Mouse (Mus musculus) kidney, embryonic 15.5 days (tissue): Measurements from ENCODE around the gene Nme3. TPM values are rescaled to one million over a fixed set of nuclear protein-coding genes. Genes with fewer than 3 reads are reported as not detected.

Experiments
- ATAC-seq: fragments of 200-750 bp; cut with Nextera tagmentation; replicated peaks from 2 replicates; pipeline ENCODE4 v1.8.0; 2017; ENCODE audit warnings: moderate TSS enrichment; ENCODE audit not compliant: low FRiP score
- H3K27ac ChIP-seq: fragments of 300-500 bp; sonication (generic); 2 replicates; pipeline ENCODE4 v1.5.1; 2015; ENCODE audit warnings: mild to moderate bottlenecking, inconsistent platforms
- H3K27me3 ChIP-seq: fragments of 300-500 bp; sonication (generic); 2 replicates; pipeline ENCODE4 v1.6.1; 2015; ENCODE audit warnings: inconsistent platforms
- H3K36me3 ChIP-seq: fragments of 300-500 bp; sonication (generic); 2 replicates; pipeline ENCODE4 v1.6.1; 2015; ENCODE audit warnings: inconsistent platforms
- H3K4me1 ChIP-seq: fragments of 300-500 bp; sonication (generic); 2 replicates; pipeline ENCODE4 v1.6.1; 2015; ENCODE audit warnings: inconsistent platforms
- H3K4me2 ChIP-seq: fragments of 300-500 bp; sonication (generic); 2 replicates; pipeline ENCODE4 v1.6.1; 2015; ENCODE audit warnings: moderate library complexity, mild to moderate bottlenecking, inconsistent platforms
- H3K4me3 ChIP-seq: fragments of 300-500 bp; sonication (generic); replicated peaks from 2 replicates; pipeline ENCODE4 v1.5.1; 2015; ENCODE audit warnings: mild to moderate bottlenecking, inconsistent platforms
- H3K9ac ChIP-seq: fragments of 300-500 bp; sonication (generic); 2 replicates; pipeline ENCODE4 v1.6.1; 2015; ENCODE audit warnings: mild to moderate bottlenecking, inconsistent platforms
- H3K9me3 ChIP-seq: fragments of 300-500 bp; sonication (generic); replicated peaks from 2 replicates; pipeline ENCODE4 v1.6.1; 2016; ENCODE audit warnings: inconsistent platforms
- WGBS: fragments of 180-500 bp; shearing (Covaris S2); methylation state at CpG from one replicate; pipeline ENCODE4 v1.1.7; 2015; ENCODE audit warnings: mixed read lengths; 5-methylcytosine and 5-hydroxymethylcytosine counted together
- polyA plus RNA-seq: library from polyadenylated mRNA; unstranded; fragments of >200 nt; fragmentation: Nextera tagmentation; extraction: Ambion mirVana; gene quantifications from 2 replicates; pipeline ENCODE4 v1.2.1, GENCODE M21; 2015

Nme3 gene
- polyA plus RNA-seq, 1 experiment from 2014 or later: 77.2 TPM

- Histone ChIP-seq H3K27ac (no peak overlapping the region), H3K9ac (peak overlapping the region; percentile 75)
- 24% methylated on average over 22 of the region's 22 CpGs for WGBS
Measured at GRCm38 (mm10) chr17:24885356-24886133, 10.8 kb upstream of the Nme3 start.

GRCm38 (mm10) chr17:24886134-24886931 is 10.0 kb upstream of the Nme3 start, which contains the start of the genes Nubp2 and Spsb3:
Gene Nubp2, minus strand, starts transcription at chr17:24886349.
Gene Spsb3, plus strand, starts transcription at chr17:24886643.
- peak; percentile 96 for ATAC-seq
- H3K4me2 ChIP-seq: peak within 1 kb of the TSS; percentile 92
- H3K4me3 ChIP-seq: peak within 1 kb of the TSS; percentile 95
- no peaks in the 10 kb centered on the region for H3K27me3 ChIP-seq
- peaks cover 50% of the 10 kb centered on the region for H3K36me3 ChIP-seq
- peak within 1 kb of the TSS; percentile 81 for H3K27ac ChIP-seq
- H3K4me1 ChIP-seq: peaks cover 35% of the 10 kb centered on the region
- under 1% methylated on average over 69 of the region's 69 CpGs for WGBS
- H3K9me3 ChIP-seq: no peaks in the 10 kb centered on the region
- peak within 1 kb of the TSS; percentile 83 for H3K9ac ChIP-seq

More at GRCm38 (mm10) chr17:24885356-24886133, 10.8 kb upstream of the Nme3 start:
- Histone ChIP-seq H3K36me3 (peaks cover 42% of the 10 kb centered on the region), H3K27me3 (no peaks in the 10 kb centered on the region), H3K4me1 (peaks cover 36% of the 10 kb centered on the region), H3K9me3 (no peaks in the 10 kb centered on the region), H3K4me3 (peak overlapping the region; percentile 95), H3K4me2 (peak overlapping the region; percentile 92)
- no peak for ATAC-seq

- under 1% methylated on average over 18 of the region's 18 CpGs for WGBS
- peak; percentile 41 for ATAC-seq
- peak overlapping the region; percentile 89 for H3K4me2 ChIP-seq
- H3K4me3 ChIP-seq: peak overlapping the region; percentile 95
- H3K36me3 ChIP-seq: peaks cover 56% of the 10 kb centered on the region
- no peaks in the 10 kb centered on the region for H3K9me3 ChIP-seq
- H3K4me1 ChIP-seq: peaks cover 30% of the 10 kb centered on the region
- no peaks in the 10 kb centered on the region for H3K27me3 ChIP-seq
- peak overlapping the region; percentile 81 for H3K27ac ChIP-seq
- H3K9ac ChIP-seq: peak overlapping the region; percentile 83
Measured at GRCm38 (mm10) chr17:24886932-24887271, 9.4 kb upstream of the Nme3 start.

DNA sequence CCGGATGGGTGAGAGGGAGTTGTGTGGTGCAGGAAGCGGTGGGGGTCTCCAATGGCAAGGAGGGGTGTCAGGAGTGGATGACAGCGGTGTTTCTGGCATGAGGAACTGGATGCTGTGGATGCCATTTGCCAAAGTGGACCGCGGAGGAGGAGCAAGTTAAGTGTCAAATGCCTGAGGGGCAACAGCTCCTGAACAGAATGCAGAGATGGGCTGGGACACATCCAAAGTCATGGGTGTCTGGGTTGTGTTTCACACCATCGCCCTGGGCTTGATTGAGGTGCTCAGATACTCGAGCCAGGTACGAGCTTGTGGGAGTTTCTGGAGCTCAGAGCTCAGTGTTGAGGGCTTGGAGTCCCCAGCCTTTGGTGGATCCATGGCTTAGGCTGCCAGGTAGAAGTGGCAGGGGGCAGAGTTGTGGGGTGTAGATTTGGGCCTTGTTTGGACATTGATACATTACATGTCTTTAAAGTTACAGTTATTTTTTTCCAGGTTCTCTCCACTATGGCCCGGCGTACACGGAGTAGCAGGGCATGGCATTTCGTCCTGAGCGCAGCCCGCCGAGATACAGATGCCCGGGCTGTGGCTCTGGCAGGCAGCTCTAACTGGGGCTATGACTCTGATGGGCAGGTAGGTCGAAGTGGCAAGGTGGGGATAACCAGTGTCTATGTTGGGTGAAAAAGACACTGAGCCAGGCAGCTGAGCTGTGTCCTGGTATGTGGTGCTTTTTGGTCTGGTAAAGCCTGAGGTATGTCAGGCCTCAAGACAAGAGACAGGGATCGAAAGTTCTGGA is 8.8 kb upstream of the Nme3 start:
- H3K4me3 ChIP-seq: peak overlapping the region; percentile 95
- no peaks in the 10 kb centered on the region for H3K27me3 ChIP-seq
- peak overlapping the region; percentile 83 for H3K9ac ChIP-seq
- H3K27ac ChIP-seq: peak overlapping the region; percentile 81
- WGBS: 57% methylated on average over 18 of the region's 18 CpGs
- ATAC-seq: no peak
- no peaks in the 10 kb centered on the region for H3K9me3 ChIP-seq
- peaks cover 58% of the 10 kb centered on the region for H3K36me3 ChIP-seq
- peaks cover 29% of the 10 kb centered on the region for H3K4me1 ChIP-seq
- peak overlapping the region; percentile 89 for H3K4me2 ChIP-seq

- Histone ChIP-seq H3K4me1 (peaks cover 35% of the 10 kb centered on the region), H3K4me3 (no peak overlapping the region), H3K9me3 (no peaks in the 10 kb centered on the region), H3K4me2 (no peak overlapping the region), H3K27ac (no peak overlapping the region), H3K27me3 (no peaks in the 10 kb centered on the region), H3K9ac (no peak overlapping the region), H3K36me3 (peaks cover 58% of the 10 kb centered on the region)
- WGBS: 88% methylated on average over 3 of the region's 3 CpGs
- ATAC-seq: no peak
Measured at GRCm38 (mm10) chr17:24888862-24889261, 7.4 kb upstream of the Nme3 start.

GRCm38 (mm10) chr17:24890151-24891092 is 5.9 kb upstream of the Nme3 start:
- Histone ChIP-seq H3K4me2 (no peak overlapping the region), H3K27me3 (no peaks in the 10 kb centered on the region), H3K27ac (no peak overlapping the region), H3K9me3 (no peaks in the 10 kb centered on the region), H3K9ac (no peak overlapping the region), H3K4me1 (peaks cover 37% of the 10 kb centered on the region), H3K4me3 (no peak overlapping the region), H3K36me3 (peaks cover 52% of the 10 kb centered on the region)
- WGBS: 87% methylated on average over 19 of the region's 19 CpGs
- ATAC-seq: no peak

GRCm38 (mm10) chr17:24891321-24891720 is 5.0 kb upstream of the Nme3 start:
- H3K36me3 ChIP-seq: peaks cover 52% of the 10 kb centered on the region
- 86% methylated on average over 13 of the region's 13 CpGs for WGBS
- H3K4me2 ChIP-seq: no peak overlapping the region
- peaks cover 41% of the 10 kb centered on the region for H3K4me1 ChIP-seq
- H3K27me3 ChIP-seq: no peaks in the 10 kb centered on the region
- no peak for ATAC-seq
- H3K9ac ChIP-seq: no peak overlapping the region
- H3K9me3 ChIP-seq: no peaks in the 10 kb centered on the region
- no peak overlapping the region for H3K27ac ChIP-seq
- no peak overlapping the region for H3K4me3 ChIP-seq

- H3K9me3 ChIP-seq: no peaks in the 10 kb centered on the region
- peaks cover 46% of the 10 kb centered on the region for H3K4me1 ChIP-seq
- H3K27ac ChIP-seq: no peak overlapping the region
- no peak overlapping the region for H3K4me2 ChIP-seq
- no peak for ATAC-seq
- H3K27me3 ChIP-seq: no peaks in the 10 kb centered on the region
- H3K36me3 ChIP-seq: peaks cover 57% of the 10 kb centered on the region
- 0 out of 2 replicates have a peak overlapping the region, but pooled peaks have one; percentile 2 for H3K4me3 ChIP-seq
- WGBS: 93% methylated on average over 12 of the region's 12 CpGs
- no peak overlapping the region for H3K9ac ChIP-seq
Measured at GRCm38 (mm10) chr17:24892785-24893184, 3.5 kb upstream of the Nme3 start.

DNA sequence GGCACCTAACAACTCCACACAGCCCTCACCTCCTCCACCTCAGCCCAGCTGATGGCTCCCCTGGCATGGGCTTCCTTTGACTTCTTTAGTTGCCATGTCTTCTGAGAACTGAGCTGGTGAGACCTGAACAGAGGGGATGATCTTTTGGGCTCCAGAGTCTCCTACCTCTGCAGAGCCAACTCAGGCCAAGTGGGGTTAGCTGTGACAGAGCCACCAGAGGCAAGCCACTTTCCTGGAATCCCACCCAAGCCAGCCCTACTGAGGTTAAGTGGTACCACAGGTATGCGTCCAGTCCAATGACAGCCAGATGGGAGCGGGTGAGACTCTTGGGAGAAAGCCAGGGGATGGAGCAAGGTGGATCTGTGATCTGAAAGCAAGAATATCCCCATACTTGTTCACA is 3.0 kb upstream of the Nme3 start:
- ATAC-seq: no peak
- H3K4me2 ChIP-seq: peak overlapping the region; percentile 97; the same call in 1 of the 2 replicates
- peaks cover 46% of the 10 kb centered on the region for H3K4me1 ChIP-seq
- WGBS: 97% methylated on average over 2 of the region's 2 CpGs
- peaks cover 62% of the 10 kb centered on the region for H3K36me3 ChIP-seq
- peak overlapping the region; percentile 77; the same call in 1 of the 2 replicates for H3K4me3 ChIP-seq
- H3K9ac ChIP-seq: no peak overlapping the region
- H3K27me3 ChIP-seq: no peaks in the 10 kb centered on the region
- H3K27ac ChIP-seq: no peak overlapping the region
- H3K9me3 ChIP-seq: no peaks in the 10 kb centered on the region

- H3K27me3 ChIP-seq: no peaks in the 10 kb centered on the region
- H3K4me3 ChIP-seq: peak overlapping the region; percentile 77
- 10% methylated on average over 31 of the region's 31 CpGs for WGBS
- H3K4me1 ChIP-seq: peaks cover 41% of the 10 kb centered on the region
- peaks cover 67% of the 10 kb centered on the region for H3K36me3 ChIP-seq
- peak overlapping the region; percentile 92 for H3K9ac ChIP-seq
- H3K4me2 ChIP-seq: peak overlapping the region; percentile 97
- H3K9me3 ChIP-seq: no peaks in the 10 kb centered on the region
- H3K27ac ChIP-seq: peak overlapping the region; percentile 91
- ATAC-seq: peak; percentile 3; the same call in 1 of the 2 replicates
Measured at GRCm38 (mm10) chr17:24894061-24894994, 2.0 kb upstream of the Nme3 start.
